Mouse (Mus musculus): ENCODE results near the gene Als2. TPM values are rescaled to one million over a fixed set of nuclear protein-coding genes. Genes with fewer than 3 reads are reported as not detected.

Als2 gene
- polyA plus RNA-seq, 1 experiment from 2014 or later: 15.5 TPM

DNA sequence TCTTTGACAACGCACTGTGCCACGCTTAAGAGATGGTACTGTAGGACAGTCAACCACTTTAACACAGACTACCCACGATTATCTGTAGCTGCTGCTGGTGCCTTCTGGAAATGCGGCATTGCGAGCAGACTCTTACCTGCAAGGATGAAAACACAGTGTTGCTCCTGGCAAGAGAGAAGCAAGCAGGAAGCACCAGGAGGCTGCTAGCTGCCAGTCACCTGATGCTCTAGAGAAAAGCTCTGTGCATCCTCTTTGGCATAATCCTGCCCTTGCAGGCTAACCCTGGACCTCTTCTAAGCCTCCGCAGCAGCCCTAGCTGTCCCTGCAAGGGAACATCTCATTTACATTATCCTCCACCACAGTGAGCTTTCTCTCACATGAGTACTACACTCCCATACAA is 75.6 kb downstream of the Als2 start:
- H3K4me3 ChIP-seq (replicated peaks): no peak overlapping the region
- H3K9me3 ChIP-seq (replicated peaks): no peaks in the 10 kb centered on the region
- no peaks in the 10 kb centered on the region for H3K27me3 ChIP-seq (replicated peaks)
- peaks cover 43% of the 10 kb centered on the region for H3K36me3 ChIP-seq
- no peak overlapping the region for H3K27ac ChIP-seq (replicated peaks)
- H3K9ac ChIP-seq (replicated peaks): no peak overlapping the region
- 86% methylated on average over 6 of the region's 6 CpGs for WGBS
- no peak overlapping the region for H3K4me2 ChIP-seq
- H3K4me1 ChIP-seq: no peaks in the 10 kb centered on the region
- no peak for ATAC-seq (ENCODE audit: low FRiP score)

DNA sequence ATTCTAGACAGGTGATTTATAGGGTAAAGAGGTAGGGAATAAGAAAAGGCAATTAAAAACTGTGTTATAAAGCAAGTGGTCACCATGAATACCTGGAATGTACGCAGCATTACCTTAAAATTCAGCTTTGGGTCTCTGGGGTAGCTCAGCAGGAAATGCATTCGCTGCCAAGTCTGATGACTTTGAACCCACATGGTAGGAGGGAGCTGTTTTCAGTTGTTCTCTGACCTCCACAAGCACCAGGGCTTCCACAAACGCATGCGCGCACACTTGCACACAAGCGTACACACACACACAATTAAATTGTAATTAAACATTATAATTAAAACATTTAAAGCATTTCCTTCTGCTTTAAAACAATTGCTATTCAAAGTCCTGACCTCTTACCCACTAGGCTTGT is 76.2 kb downstream of the Als2 start:
- no peak overlapping the region for H3K27ac ChIP-seq (replicated peaks)
- 85% methylated on average over 6 of the region's 6 CpGs for WGBS
- no peak overlapping the region for H3K4me2 ChIP-seq
- peaks cover 38% of the 10 kb centered on the region for H3K36me3 ChIP-seq
- ATAC-seq (ENCODE audit: low FRiP score): no peak
- no peak overlapping the region for H3K9ac ChIP-seq (replicated peaks)
- H3K4me3 ChIP-seq (replicated peaks): no peak overlapping the region
- no peaks in the 10 kb centered on the region for H3K4me1 ChIP-seq
- H3K9me3 ChIP-seq (replicated peaks): no peaks in the 10 kb centered on the region
- H3K27me3 ChIP-seq (replicated peaks): no peaks in the 10 kb centered on the region

DNA sequence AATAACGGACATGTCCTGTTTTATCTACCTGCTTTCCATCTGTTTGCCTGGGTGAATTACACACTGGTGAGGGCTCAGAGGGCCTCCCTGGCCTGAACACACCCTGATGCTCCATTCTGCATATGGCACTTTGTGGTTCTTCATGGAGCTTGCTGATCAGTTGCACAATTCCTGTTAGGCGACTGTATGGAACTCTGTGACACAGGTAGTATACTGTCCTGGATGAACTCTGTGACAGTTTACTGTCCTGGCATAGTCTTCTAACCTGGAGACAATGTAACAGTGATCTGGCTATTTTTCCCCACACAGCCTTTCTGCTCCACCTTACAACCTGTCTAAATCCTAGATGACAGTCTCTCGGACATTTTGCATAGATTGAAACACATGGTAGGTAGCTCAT is 77.9 kb downstream of the Als2 start:
- H3K27me3 ChIP-seq (replicated peaks): no peaks in the 10 kb centered on the region
- H3K27ac ChIP-seq (replicated peaks): no peak overlapping the region
- H3K9me3 ChIP-seq (replicated peaks): no peaks in the 10 kb centered on the region
- no peaks in the 10 kb centered on the region for H3K4me1 ChIP-seq
- H3K4me3 ChIP-seq (replicated peaks): no peak overlapping the region
- no peak for ATAC-seq (ENCODE audit: low FRiP score)
- peaks cover 24% of the 10 kb centered on the region for H3K36me3 ChIP-seq
- no peak overlapping the region for H3K4me2 ChIP-seq
- H3K9ac ChIP-seq (replicated peaks): no peak overlapping the region
- WGBS: 94% methylated on average over 3 of the region's 3 CpGs

DNA sequence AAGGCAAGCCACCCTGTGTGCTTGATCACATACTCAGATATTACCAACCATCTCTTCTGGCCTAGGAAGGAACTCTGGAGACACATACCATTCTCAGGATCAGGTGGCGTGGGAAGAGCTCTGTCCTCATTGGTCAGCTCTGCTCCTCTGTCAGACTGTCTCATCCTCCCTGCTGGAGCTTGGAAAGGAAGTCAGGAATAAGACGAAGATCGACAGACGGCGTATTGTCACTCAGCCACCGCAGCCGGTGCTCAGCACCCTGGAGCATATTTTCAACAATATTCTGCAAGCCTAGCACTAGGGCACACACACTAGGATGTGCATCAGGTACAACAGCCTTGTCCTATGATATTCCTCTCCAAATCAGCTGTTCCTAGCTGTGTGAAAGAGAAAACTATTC is 78.5 kb downstream of the Als2 start:
- Histone ChIP-seq H3K27me3 (replicated peaks) (no peaks in the 10 kb centered on the region), H3K4me3 (replicated peaks) (no peak overlapping the region), H3K9ac (replicated peaks) (no peak overlapping the region), H3K4me1 (no peaks in the 10 kb centered on the region), H3K4me2 (no peak overlapping the region), H3K27ac (replicated peaks) (no peak overlapping the region), H3K36me3 (peaks cover 19% of the 10 kb centered on the region), H3K9me3 (replicated peaks) (no peaks in the 10 kb centered on the region)
- ATAC-seq (ENCODE audit: low FRiP score): no peak
- WGBS: 88% methylated on average over 7 of the region's 7 CpGs

DNA sequence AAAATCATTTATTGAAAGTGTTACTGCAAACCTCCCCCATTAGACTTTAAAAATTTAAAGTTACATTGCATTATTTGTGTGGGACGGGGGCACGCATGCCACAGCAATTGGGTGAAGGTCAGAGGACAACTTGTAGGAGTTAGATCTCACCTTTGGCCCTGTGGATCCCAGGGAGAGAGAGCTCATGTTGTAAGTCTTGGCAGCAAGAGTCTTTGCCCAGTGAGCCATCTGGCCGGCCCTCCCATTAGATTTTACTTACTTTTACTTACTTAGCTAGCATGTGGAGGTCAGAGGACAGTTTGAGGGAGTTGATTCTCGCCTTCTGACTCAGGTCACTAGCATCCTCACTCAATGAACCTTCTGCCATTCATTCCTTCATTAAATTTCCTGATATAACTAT is 79.2 kb downstream of the Als2 start:
- WGBS: 90% methylated on average over 4 of the region's 4 CpGs
- no peak overlapping the region for H3K4me2 ChIP-seq
- no peak overlapping the region for H3K9ac ChIP-seq (replicated peaks)
- peaks cover 12% of the 10 kb centered on the region for H3K36me3 ChIP-seq
- H3K9me3 ChIP-seq (replicated peaks): no peaks in the 10 kb centered on the region
- H3K4me1 ChIP-seq: no peaks in the 10 kb centered on the region
- no peak for ATAC-seq (ENCODE audit: low FRiP score)
- no peak overlapping the region for H3K27ac ChIP-seq (replicated peaks)
- no peak overlapping the region for H3K4me3 ChIP-seq (replicated peaks)
- no peaks in the 10 kb centered on the region for H3K27me3 ChIP-seq (replicated peaks)

DNA sequence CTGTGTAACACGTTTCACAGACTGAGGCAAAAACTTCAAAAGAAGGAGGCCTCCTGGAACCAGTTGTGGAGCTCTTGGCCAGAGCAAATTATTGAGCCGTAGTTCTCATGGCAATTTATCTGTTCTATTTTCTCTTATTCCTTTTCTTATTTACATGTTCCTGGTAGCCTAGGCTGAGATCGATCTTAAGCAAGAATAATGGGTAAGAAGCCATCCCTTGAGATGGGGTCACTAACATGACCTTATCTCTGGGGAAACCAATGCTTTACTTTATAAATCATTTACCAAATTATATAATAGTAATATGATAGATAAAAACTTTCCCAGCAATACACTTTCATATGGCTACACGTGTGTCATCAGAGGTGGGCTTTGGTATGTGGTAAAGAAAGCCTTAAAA is 84.7 kb downstream of the Als2 start:
- Histone ChIP-seq H3K4me3 (replicated peaks) (no peak overlapping the region), H3K36me3 (no peaks in the 10 kb centered on the region), H3K4me1 (no peaks in the 10 kb centered on the region), H3K4me2 (no peak overlapping the region), H3K9me3 (replicated peaks) (no peaks in the 10 kb centered on the region), H3K9ac (replicated peaks) (no peak overlapping the region), H3K27ac (replicated peaks) (no peak overlapping the region), H3K27me3 (replicated peaks) (no peaks in the 10 kb centered on the region)
- 81% methylated on average over 4 of the region's 4 CpGs for WGBS
- no peak for ATAC-seq (ENCODE audit: low FRiP score)

DNA sequence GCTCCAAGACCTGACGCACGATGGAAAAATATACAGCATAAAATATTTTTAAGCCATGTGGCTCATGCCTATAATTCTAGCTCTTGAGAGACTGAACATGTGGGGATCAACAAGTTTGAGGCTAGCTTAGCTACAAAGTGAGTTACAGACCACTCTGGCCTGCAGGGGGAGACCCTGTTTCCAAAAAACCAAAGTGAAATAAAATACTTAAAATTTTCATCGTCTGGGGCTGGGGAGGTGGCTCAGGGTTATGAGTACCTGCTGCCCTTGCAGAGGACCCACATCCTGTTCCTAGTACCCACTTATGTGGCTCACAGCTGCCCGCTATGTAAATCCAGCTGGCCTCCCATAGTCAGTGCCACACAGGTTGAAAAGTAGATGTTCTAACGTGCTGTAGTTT is 86.5 kb downstream of the Als2 start:
- Histone ChIP-seq H3K4me3 (replicated peaks) (no peak overlapping the region), H3K9me3 (replicated peaks) (no peaks in the 10 kb centered on the region), H3K27me3 (replicated peaks) (no peaks in the 10 kb centered on the region), H3K4me2 (no peak overlapping the region), H3K36me3 (no peaks in the 10 kb centered on the region), H3K27ac (replicated peaks) (no peak overlapping the region), H3K4me1 (no peaks in the 10 kb centered on the region), H3K9ac (replicated peaks) (no peak overlapping the region)
- no peak for ATAC-seq (ENCODE audit: low FRiP score)
- 85% methylated on average over 5 of the region's 5 CpGs for WGBS

DNA sequence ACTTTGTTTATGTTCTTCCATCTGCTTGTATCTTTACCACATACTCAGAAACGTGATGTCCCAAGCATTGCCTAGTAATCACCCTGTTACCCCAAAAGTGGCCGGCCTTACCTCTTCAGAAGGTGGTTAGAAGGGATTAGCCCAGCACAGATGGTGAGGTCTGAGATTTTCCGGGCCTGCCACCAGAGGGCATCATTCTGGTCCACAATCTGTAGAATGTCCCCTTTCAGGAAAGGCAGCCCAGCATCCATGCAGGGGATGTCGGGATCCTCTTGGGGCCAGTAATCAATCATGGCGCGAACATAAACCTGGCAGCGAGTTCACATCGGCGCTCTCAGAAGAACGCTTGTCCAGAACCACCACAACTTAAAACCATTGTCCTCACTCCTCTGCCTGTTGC is 92.5 kb downstream of the Als2 start:
- WGBS: 75% methylated on average over 10 of the region's 10 CpGs
- H3K4me2 ChIP-seq: no peak overlapping the region
- no peak for ATAC-seq (ENCODE audit: low FRiP score)
- H3K9ac ChIP-seq (replicated peaks): no peak overlapping the region
- no peak overlapping the region for H3K27ac ChIP-seq (replicated peaks)
- no peak overlapping the region for H3K4me3 ChIP-seq (replicated peaks)
- 0 out of 2 replicates have a peak, but pooled peaks cover 4% of the 10 kb centered on the region for H3K9me3 ChIP-seq (replicated peaks)
- H3K27me3 ChIP-seq (replicated peaks): no peaks in the 10 kb centered on the region
- no peaks in the 10 kb centered on the region for H3K4me1 ChIP-seq
- no peaks in the 10 kb centered on the region for H3K36me3 ChIP-seq

DNA sequence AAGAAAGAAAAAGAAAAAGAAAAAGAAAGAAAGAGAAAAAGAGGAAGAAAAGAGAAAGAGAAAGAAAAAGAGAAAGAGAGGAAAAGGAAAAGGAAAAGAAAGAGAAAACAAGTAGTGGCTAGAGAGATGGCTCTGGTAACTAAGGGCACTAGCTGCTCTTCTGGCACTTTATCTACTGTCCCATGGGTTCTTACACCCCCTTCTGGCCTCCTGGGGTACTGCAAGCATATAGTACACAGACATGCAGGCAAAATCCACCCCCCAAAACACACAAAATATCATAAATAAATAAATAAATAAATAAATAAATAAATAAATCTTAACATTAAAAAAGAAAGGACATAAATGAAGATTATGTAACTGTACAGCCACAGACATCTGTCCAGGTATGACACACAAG is 94.2 kb downstream of the Als2 start:
- H3K27me3 ChIP-seq (replicated peaks): no peaks in the 10 kb centered on the region
- no peaks in the 10 kb centered on the region for H3K36me3 ChIP-seq
- no peaks in the 10 kb centered on the region for H3K4me1 ChIP-seq
- ATAC-seq (ENCODE audit: low FRiP score): no peak
- H3K27ac ChIP-seq (replicated peaks): no peak overlapping the region
- 0 out of 2 replicates have a peak, but pooled peaks cover 4% of the 10 kb centered on the region for H3K9me3 ChIP-seq (replicated peaks)
- H3K4me2 ChIP-seq: no peak overlapping the region
- H3K4me3 ChIP-seq (replicated peaks): no peak overlapping the region
- no peak overlapping the region for H3K9ac ChIP-seq (replicated peaks)

DNA sequence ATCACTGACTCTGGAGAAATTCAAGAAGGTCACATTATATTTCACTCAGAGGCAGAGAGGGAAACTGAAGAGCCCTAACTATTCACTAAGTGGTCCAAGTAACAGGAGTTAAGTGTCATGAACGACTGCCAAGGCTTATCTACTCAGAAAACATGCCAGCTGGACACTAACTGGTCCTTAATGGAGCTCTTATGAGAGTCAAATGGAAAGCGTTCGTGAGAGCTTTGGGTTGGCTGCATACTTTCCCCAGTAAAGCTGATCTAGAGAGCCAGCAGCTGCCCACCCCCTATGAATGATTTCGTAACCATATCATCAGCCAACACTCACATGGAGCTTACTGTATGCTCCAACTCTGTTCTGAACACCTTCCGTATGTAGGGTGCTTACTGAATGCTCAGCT is 102.6 kb downstream of the Als2 start:
- no peak overlapping the region for H3K4me2 ChIP-seq
- 87% methylated on average over 5 of the region's 5 CpGs for WGBS

DNA sequence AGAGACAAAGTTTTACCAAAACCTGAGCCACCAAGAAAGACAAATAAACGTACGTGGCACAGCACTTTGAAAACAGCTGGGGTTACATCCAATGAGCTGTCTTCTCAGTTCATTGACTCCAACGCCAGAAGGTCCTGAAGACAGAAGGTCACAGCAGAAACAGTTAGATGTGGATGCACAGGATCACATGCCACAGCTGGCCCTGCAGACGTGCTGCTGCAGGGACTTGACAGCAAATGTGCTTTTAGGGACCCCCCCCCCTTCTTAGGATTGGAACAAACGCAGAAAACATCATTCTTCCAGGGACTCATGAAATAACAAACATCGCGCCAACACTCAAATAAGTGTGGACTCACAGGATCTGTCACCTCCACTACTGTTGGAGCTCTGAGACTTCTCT is 108.2 kb downstream of the Als2 start:
- Histone ChIP-seq H3K4me2 (no peak overlapping the region), H3K36me3 (no peaks in the 10 kb centered on the region), H3K9me3 (replicated peaks) (no peaks in the 10 kb centered on the region), H3K4me1 (no peaks in the 10 kb centered on the region), H3K27ac (replicated peaks) (no peak overlapping the region), H3K27me3 (replicated peaks) (no peaks in the 10 kb centered on the region), H3K9ac (replicated peaks) (no peak overlapping the region), H3K4me3 (replicated peaks) (no peak overlapping the region)
- WGBS: 76% methylated on average over 7 of the region's 7 CpGs
- no peak for ATAC-seq (ENCODE audit: low FRiP score)

More for the DNA sequence above, 102.6 kb downstream of the Als2 start:
- no peak overlapping the region for H3K9ac ChIP-seq (replicated peaks)
- H3K27me3 ChIP-seq (replicated peaks): no peaks in the 10 kb centered on the region
- no peaks in the 10 kb centered on the region for H3K4me1 ChIP-seq
- no peak overlapping the region for H3K4me3 ChIP-seq (replicated peaks)
- H3K9me3 ChIP-seq (replicated peaks): no peaks in the 10 kb centered on the region
- no peak overlapping the region for H3K27ac ChIP-seq (replicated peaks)
- ATAC-seq (ENCODE audit: low FRiP score): no peak
- H3K36me3 ChIP-seq: no peaks in the 10 kb centered on the region

DNA sequence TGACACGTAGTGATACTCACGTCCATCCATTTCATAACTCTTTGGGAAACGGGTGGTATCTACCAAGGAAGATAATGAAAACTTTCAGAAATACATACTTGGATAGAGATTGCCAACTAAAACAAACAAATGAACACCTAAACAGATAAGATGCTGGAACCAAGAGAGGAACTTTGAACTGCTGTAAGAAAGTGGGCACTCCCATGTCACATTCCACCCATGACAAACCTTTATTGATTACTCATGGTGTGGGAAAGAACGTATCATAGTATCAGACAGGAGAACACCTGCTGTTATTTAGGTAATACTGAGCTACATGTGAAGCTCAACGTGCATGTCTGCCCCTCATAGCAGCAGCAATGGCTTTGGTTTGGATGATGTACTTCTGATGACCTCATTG is 111.5 kb downstream of the Als2 start:
- no peaks in the 10 kb centered on the region for H3K36me3 ChIP-seq
- no peak overlapping the region for H3K4me3 ChIP-seq (replicated peaks)
- H3K4me1 ChIP-seq: peaks cover 5% of the 10 kb centered on the region
- no peak overlapping the region for H3K27ac ChIP-seq (replicated peaks)
- WGBS: 82% methylated on average over 5 of the region's 5 CpGs
- no peaks in the 10 kb centered on the region for H3K9me3 ChIP-seq (replicated peaks)
- H3K27me3 ChIP-seq (replicated peaks): no peaks in the 10 kb centered on the region
- H3K4me2 ChIP-seq: no peak overlapping the region
- H3K9ac ChIP-seq (replicated peaks): no peak overlapping the region
- ATAC-seq (ENCODE audit: low FRiP score): no peak

All from neural tube, embryonic 15.5 days (tissue).